Mouse (Mus musculus): ENCODE data around the gene Egfem1. TPM values are rescaled to one million over a fixed set of nuclear protein-coding genes. Genes with fewer than 3 reads are reported as not detected.
A peak's percentile ranks its signal among the peaks of the same experiment; 100 is the strongest.

Egfem1 gene
- polyA plus RNA-seq, 1 experiment from 2014 or later: 16.5 TPM

DNA sequence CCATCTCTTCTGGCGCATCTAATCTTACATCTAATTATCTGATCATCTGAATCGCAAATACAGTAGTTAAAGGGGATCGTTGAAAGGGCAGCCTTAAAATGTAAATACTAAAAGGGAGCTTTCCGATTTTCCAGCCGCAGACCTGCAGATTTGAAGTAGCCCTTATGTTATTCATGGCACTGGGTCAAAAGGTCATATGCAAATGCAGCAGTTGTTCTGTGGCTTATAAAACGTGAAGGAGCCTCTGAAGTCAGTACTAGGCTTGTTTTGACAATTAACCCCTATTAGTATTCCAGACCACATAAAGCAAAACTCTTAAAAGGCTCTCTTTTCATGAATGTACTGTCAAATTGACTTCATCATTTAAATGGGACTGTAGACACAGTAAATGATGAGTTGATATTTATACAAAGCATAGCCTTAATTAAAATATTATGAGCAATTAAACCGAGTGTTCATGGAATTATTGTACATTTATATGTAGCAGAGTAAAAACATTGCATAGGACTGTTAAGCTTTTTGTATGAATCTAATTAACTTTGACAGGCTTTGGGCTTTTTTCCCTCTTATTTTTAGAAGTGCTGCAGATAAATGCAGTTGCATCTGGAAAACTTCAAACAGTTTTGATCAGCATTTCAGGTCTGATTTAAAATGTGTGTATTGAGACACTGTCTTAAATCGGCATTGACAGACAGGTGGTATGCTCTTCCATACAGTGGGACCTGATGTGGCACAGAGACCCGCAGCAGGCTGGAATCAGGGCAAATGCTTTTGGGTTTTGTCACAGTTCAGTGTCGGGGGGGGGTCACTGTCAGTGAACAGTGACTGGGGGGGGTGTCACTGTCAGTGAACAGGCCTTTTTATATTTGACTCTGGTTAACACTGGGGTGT lies 54.5 kb downstream of the Egfem1 start:
- ATAC-seq (ENCODE audit: borderline replicate concordance, extremely low read depth, low FRiP score, low TSS enrichment): no peak
- H3K4me3 ChIP-seq: no peak overlapping the region
- H3K27me3 ChIP-seq: no peaks in the 10 kb centered on the region
- no peaks in the 10 kb centered on the region for H3K9me3 ChIP-seq
- no peak overlapping the region for H3K9ac ChIP-seq
- 0 out of 2 replicates have a peak, but pooled peaks cover 3% of the 10 kb centered on the region for H3K4me1 ChIP-seq
- no peak overlapping the region for H3K27ac ChIP-seq
- WGBS: 25% methylated on average over 10 of the region's 10 CpGs
- H3K36me3 ChIP-seq: no peaks in the 10 kb centered on the region
- no peak overlapping the region for H3K4me2 ChIP-seq

DNA sequence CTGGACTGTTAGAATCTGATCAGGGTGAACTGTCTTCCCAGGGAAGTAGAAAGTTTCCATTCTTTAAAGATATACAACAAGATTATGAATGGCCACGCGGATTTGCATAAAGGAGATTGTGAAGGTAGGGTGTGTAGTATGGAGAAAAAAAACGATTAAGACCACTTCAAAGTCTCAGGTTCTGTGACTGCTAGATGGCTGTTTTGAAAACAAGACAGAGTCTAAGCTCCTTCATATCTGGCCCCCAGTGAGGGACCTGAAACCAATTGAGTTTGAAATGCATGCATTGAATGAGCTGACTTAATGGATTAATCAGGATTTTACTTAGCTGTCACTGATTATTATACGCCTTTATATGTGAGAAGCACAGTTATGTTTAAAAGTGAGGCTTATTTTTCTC lies 86.6 kb downstream of the Egfem1 start:
- H3K27ac ChIP-seq: no peak overlapping the region
- 80% methylated on average over 4 of the region's 4 CpGs for WGBS
- no peaks in the 10 kb centered on the region for H3K36me3 ChIP-seq
- H3K27me3 ChIP-seq: no peaks in the 10 kb centered on the region
- H3K9ac ChIP-seq: no peak overlapping the region
- no peak overlapping the region for H3K4me2 ChIP-seq
- no peaks in the 10 kb centered on the region for H3K9me3 ChIP-seq
- no peak for ATAC-seq (ENCODE audit: borderline replicate concordance, extremely low read depth, low FRiP score, low TSS enrichment)
- H3K4me1 ChIP-seq: 0 out of 2 replicates have a peak, but pooled peaks cover 9% of the 10 kb centered on the region
- no peak overlapping the region for H3K4me3 ChIP-seq

GRCm38 (mm10) chr3:29169003-29169402 lies 87.2 kb downstream of the Egfem1 start:
- no peak overlapping the region for H3K4me3 ChIP-seq
- no peak overlapping the region for H3K27ac ChIP-seq
- no peak for ATAC-seq (ENCODE audit: borderline replicate concordance, extremely low read depth, low FRiP score, low TSS enrichment)
- 0 out of 2 replicates have a peak, but pooled peaks cover 9% of the 10 kb centered on the region for H3K4me1 ChIP-seq
- 75% methylated on average over 4 of the region's 4 CpGs for WGBS
- no peak overlapping the region for H3K9ac ChIP-seq
- no peak overlapping the region for H3K4me2 ChIP-seq
- H3K9me3 ChIP-seq: no peaks in the 10 kb centered on the region
- H3K36me3 ChIP-seq: no peaks in the 10 kb centered on the region
- no peaks in the 10 kb centered on the region for H3K27me3 ChIP-seq

DNA sequence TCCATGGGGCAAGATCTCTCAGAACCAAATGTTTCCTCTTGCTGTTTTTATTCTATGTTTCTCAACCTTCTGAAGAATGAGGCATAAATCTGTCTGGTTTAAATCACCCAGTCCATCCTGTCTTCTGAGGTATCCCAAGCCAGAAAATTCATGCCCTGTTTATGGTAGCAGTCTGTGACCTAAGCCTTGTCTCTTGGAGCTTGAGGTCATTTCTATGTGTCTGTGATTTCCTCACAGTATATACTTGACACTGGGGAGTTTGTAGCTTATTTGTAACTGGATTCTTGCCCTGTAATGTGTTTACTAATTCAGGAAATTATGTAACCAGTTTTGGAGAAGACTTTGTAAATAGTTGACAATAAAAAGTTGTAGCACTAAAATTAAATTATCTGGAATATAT lies 95.2 kb downstream of the Egfem1 start:
- 0 out of 2 replicates have a peak overlapping the region, but pooled peaks have one; percentile 35 for H3K27ac ChIP-seq
- peaks cover 6% of the 10 kb centered on the region; the same call in 1 of the 2 replicates for H3K4me1 ChIP-seq
- H3K4me3 ChIP-seq: no peak overlapping the region
- H3K27me3 ChIP-seq: no peaks in the 10 kb centered on the region
- H3K4me2 ChIP-seq: no peak overlapping the region
- H3K36me3 ChIP-seq: no peaks in the 10 kb centered on the region
- no peak overlapping the region for H3K9ac ChIP-seq
- H3K9me3 ChIP-seq: no peaks in the 10 kb centered on the region
- ATAC-seq (ENCODE audit: borderline replicate concordance, extremely low read depth, low FRiP score, low TSS enrichment): peak; percentile 94; the same call in 1 of the 2 replicates

GRCm38 (mm10) chr3:29182988-29183387 lies 101.2 kb downstream of the Egfem1 start:
- Histone ChIP-seq H3K4me2 (no peak overlapping the region), H3K27ac (no peak overlapping the region), H3K4me3 (no peak overlapping the region), H3K9ac (no peak overlapping the region), H3K9me3 (no peaks in the 10 kb centered on the region), H3K27me3 (no peaks in the 10 kb centered on the region), H3K36me3 (no peaks in the 10 kb centered on the region), H3K4me1 (no peaks in the 10 kb centered on the region)
- no peak for ATAC-seq (ENCODE audit: borderline replicate concordance, extremely low read depth, low FRiP score, low TSS enrichment)
- 67% methylated on average over 10 of the region's 10 CpGs for WGBS

- Histone ChIP-seq H3K9ac (no peak overlapping the region), H3K4me2 (no peak overlapping the region), H3K36me3 (no peaks in the 10 kb centered on the region), H3K27ac (no peak overlapping the region), H3K9me3 (no peaks in the 10 kb centered on the region), H3K4me1 (no peaks in the 10 kb centered on the region), H3K27me3 (no peaks in the 10 kb centered on the region), H3K4me3 (no peak overlapping the region)
- no peak for ATAC-seq (ENCODE audit: borderline replicate concordance, extremely low read depth, low FRiP score, low TSS enrichment)
- 41% methylated on average over 7 of the region's 7 CpGs for WGBS
Observed at GRCm38 (mm10) chr3:29183615-29184198, 101.9 kb downstream of the Egfem1 start.

DNA sequence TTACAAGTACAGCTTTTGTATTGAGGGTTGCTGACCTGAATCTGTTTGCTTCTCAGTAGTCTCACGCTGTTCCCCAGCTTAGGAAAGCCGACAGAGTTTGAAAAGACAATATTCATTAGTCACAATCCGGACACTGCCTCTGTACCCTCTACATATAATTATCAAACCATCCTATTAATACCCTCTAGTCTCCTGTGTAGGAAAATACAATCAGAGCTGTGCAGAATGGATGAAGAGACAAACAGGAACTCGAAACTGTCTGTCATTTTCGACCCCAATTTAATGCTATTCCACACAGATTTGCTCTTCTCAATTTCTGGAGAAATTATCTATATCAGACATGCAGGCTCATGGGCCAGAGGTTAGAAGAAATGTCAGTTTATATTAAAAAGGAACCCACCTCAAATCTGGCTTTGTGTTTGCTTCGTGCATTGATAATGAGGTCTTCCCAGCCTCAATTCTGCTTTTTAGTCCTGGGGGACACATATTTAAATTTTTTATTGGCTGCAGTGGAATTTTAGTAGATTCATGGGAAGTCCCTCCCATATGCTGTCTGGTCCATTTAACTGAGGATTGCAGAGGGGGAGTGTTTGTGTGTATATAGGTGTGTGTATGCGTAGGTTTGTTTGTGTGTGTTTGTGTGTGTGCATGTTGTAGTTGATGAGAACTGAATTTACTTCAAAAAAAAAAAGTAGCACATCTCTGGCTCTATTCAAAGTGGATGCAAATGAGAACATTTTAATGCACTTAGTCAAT lies 102.8 kb downstream of the Egfem1 start:
- no peaks in the 10 kb centered on the region for H3K36me3 ChIP-seq
- H3K4me2 ChIP-seq: no peak overlapping the region
- H3K27ac ChIP-seq: no peak overlapping the region
- WGBS: 80% methylated on average over 7 of the region's 7 CpGs
- ATAC-seq (ENCODE audit: borderline replicate concordance, extremely low read depth, low FRiP score, low TSS enrichment): no peak
- H3K9ac ChIP-seq: no peak overlapping the region
- no peak overlapping the region for H3K4me3 ChIP-seq
- no peaks in the 10 kb centered on the region for H3K9me3 ChIP-seq
- H3K27me3 ChIP-seq: no peaks in the 10 kb centered on the region
- H3K4me1 ChIP-seq: no peaks in the 10 kb centered on the region

DNA sequence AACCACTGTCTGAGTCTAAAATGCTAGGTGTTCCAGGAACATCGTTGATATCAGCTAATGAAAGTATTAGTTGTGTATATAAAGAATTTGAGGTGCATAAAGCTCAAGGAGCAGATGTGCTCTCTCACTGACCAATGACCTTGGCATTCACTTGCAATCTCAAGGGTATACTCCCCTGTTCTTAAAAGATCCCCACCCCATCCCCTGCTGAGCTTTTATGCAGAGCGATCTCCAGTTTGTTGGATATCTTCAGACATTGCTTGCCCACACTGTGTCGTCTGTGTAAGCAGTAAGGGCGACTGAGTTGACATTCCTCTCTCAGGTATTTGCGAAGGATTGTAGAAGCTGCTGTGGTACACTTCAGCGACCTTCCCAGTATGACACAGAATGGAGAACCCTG lies 108.4 kb downstream of the Egfem1 start:
- no peak overlapping the region for H3K4me3 ChIP-seq
- H3K9me3 ChIP-seq: no peaks in the 10 kb centered on the region
- no peak for ATAC-seq (ENCODE audit: borderline replicate concordance, extremely low read depth, low FRiP score, low TSS enrichment)
- H3K27ac ChIP-seq: no peak overlapping the region
- H3K27me3 ChIP-seq: no peaks in the 10 kb centered on the region
- H3K4me2 ChIP-seq: no peak overlapping the region
- 58% methylated on average over 6 of the region's 6 CpGs for WGBS
- H3K36me3 ChIP-seq: no peaks in the 10 kb centered on the region
- no peaks in the 10 kb centered on the region for H3K4me1 ChIP-seq
- H3K9ac ChIP-seq: no peak overlapping the region

DNA sequence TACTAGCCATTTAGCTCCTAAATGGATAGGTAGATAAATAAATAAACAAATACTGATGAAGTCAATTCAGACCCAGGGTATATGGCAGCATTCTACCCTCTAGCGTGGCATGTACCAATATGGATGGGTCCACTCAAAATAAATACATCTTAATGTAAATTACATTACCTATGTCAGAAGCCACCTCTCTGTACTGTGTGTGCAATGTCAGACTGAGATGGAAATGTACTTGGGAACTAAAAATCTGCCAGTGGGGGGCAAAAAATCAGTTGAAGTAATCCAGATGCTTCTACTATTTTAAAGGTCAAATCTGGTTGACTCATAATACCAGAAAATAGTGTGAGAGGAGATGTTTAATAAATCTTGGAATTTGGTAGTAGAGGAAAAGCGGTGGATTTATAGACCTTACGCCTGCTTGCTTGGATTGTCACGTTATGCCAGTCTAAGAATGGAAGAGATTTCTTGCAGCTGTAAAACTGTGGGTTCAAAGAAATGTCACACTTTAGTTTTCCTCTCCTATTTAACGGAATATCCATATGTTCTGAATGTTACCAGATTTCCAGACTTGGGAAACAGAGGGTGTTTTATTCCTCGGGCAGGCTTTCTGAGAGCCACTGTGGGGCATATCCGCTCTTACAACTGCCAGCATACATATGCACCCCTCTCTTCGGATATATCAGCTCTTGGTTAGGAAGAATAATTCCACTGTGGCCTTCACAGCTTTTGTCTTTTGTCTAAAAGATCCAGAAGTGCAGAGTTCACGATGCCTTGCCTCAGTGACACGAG lies 116.1 kb downstream of the Egfem1 start:
- Histone ChIP-seq H3K9ac (no peak overlapping the region), H3K4me2 (no peak overlapping the region), H3K9me3 (no peaks in the 10 kb centered on the region), H3K4me1 (no peaks in the 10 kb centered on the region), H3K4me3 (no peak overlapping the region), H3K27ac (no peak overlapping the region), H3K27me3 (no peaks in the 10 kb centered on the region), H3K36me3 (no peaks in the 10 kb centered on the region)
- 78% methylated on average over 10 of the region's 10 CpGs for WGBS
- ATAC-seq (ENCODE audit: borderline replicate concordance, extremely low read depth, low FRiP score, low TSS enrichment): no peak

DNA sequence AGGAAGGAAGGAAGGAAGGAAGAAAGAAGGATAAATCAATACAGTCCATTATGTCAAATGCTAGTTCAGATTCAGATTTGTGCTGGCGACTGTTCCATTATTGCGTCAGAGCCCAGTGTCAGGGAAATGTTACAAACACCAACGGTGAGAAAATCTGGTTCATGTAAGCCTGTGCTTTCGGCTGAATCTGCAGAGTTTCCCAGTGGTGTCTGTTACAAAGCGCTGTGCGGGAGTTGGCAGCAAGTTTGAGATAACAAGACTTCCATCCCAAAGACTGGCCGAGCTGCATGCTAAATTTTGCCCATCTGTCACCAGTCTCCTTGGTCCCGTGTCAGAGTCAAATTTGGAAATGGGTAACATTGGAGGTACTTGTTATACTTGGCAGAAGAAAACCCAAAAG lies 118.8 kb downstream of the Egfem1 start:
- WGBS: 33% methylated on average over 8 of the region's 8 CpGs
- Histone ChIP-seq H3K36me3 (no peaks in the 10 kb centered on the region), H3K4me2 (no peak overlapping the region), H3K4me3 (no peak overlapping the region), H3K27me3 (no peaks in the 10 kb centered on the region), H3K9ac (no peak overlapping the region), H3K27ac (no peak overlapping the region), H3K9me3 (no peaks in the 10 kb centered on the region), H3K4me1 (no peaks in the 10 kb centered on the region)
- ATAC-seq (ENCODE audit: borderline replicate concordance, extremely low read depth, low FRiP score, low TSS enrichment): no peak

DNA sequence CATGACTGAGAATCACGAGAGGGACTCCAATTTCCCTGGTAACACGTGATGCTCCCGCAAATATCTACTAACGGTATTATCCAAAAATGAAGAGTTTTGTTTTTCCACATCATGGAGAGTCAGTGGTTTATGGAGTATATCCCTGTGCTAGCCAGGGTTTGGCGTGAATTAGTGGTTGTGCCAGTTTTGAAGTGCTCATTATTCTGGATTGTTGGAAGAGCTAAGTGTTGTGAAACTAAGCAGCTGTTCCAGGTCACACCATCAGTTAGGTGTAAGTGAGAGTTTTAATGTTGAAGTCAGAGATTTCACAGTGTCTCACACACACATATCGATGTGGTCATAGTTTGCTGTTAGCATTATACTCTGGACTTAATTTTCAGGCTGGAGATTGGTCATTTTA lies 120.7 kb downstream of the Egfem1 start:
- H3K4me3 ChIP-seq: no peak overlapping the region
- no peak for ATAC-seq (ENCODE audit: borderline replicate concordance, extremely low read depth, low FRiP score, low TSS enrichment)
- 86% methylated on average over 6 of the region's 6 CpGs for WGBS

More for the DNA sequence above, 120.7 kb downstream of the Egfem1 start:
- H3K4me2 ChIP-seq: no peak overlapping the region
- H3K4me1 ChIP-seq: no peaks in the 10 kb centered on the region
- no peaks in the 10 kb centered on the region for H3K36me3 ChIP-seq
- no peak overlapping the region for H3K27ac ChIP-seq
- no peaks in the 10 kb centered on the region for H3K9me3 ChIP-seq
- H3K27me3 ChIP-seq: no peaks in the 10 kb centered on the region
- no peak overlapping the region for H3K9ac ChIP-seq
